Mouse (Mus musculus) neural tube, embryonic 13.5 days (tissue): ENCODE measurements around the gene Ints5. TPM values are rescaled to one million over a fixed set of nuclear protein-coding genes. Genes with fewer than 3 reads are reported as not detected.

Experiments
- ATAC-seq: fragments of 200-750 bp; cut with Nextera tagmentation; 2 replicates; pipeline ENCODE4 v1.8.0; 2017; ENCODE audit warnings: low read depth, mild to moderate bottlenecking, moderate TSS enrichment, moderate library complexity
- H3K27ac ChIP-seq: fragments of 300-500 bp; sonication (generic); replicated peaks from 2 replicates; pipeline ENCODE4 v1.5.1; 2015; ENCODE audit warnings: moderate library complexity, mild to moderate bottlenecking, inconsistent platforms
- H3K27me3 ChIP-seq: fragments of 300-500 bp; sonication (generic); 2 replicates; pipeline ENCODE4 v1.6.1; 2015; ENCODE audit warnings: mild to moderate bottlenecking, inconsistent platforms
- H3K36me3 ChIP-seq: fragments of 300-500 bp; sonication (generic); 2 replicates; pipeline ENCODE4 v1.6.1; 2015; ENCODE audit warnings: mild to moderate bottlenecking, inconsistent platforms
- H3K4me1 ChIP-seq: fragments of 300-500 bp; sonication (generic); replicated peaks from 2 replicates; pipeline ENCODE4 v1.6.1; 2015; ENCODE audit warnings: inconsistent platforms
- H3K4me2 ChIP-seq: fragments of 300-500 bp; sonication (generic); 2 replicates; pipeline ENCODE4 v1.6.1; 2015; ENCODE audit warnings: inconsistent platforms, mild to moderate bottlenecking, moderate library complexity
- H3K4me3 ChIP-seq: fragments of 300-500 bp; sonication (generic); 2 replicates; pipeline ENCODE4 v1.5.1; 2015; ENCODE audit warnings: mild to moderate bottlenecking, inconsistent platforms
- H3K9ac ChIP-seq: fragments of 300-500 bp; sonication (generic); 2 replicates; pipeline ENCODE4 v1.6.1; 2015; ENCODE audit warnings: moderate library complexity, mild to moderate bottlenecking, inconsistent platforms
- H3K9me3 ChIP-seq: fragments of 300-500 bp; sonication (generic); 2 replicates; pipeline ENCODE4 v1.6.1; 2016; ENCODE audit warnings: inconsistent platforms
- whole genome bisulfite sequencing: fragments of 180-500 bp; shearing (Covaris S2); methylation state at CpG from one replicate; pipeline ENCODE4 v1.1.7; 2015; 5-methylcytosine and 5-hydroxymethylcytosine counted together
- microRNA-seq: library from miRNA; unstranded; fragments of <30 nt; microRNA quantifications from one replicate; pipeline ENCODE4, GENCODE M21; 2016
- polyA plus RNA-seq: library from polyadenylated mRNA; unstranded; fragments of >200 nt; fragmentation: Nextera tagmentation; extraction: Ambion mirVana; gene quantifications from 2 replicates; pipeline ENCODE4 v1.2.1, GENCODE M21; 2015

Gene Ints5
- polyA plus RNA-seq, 1 experiment from 2014 or later = 36.2 TPM

DNA sequence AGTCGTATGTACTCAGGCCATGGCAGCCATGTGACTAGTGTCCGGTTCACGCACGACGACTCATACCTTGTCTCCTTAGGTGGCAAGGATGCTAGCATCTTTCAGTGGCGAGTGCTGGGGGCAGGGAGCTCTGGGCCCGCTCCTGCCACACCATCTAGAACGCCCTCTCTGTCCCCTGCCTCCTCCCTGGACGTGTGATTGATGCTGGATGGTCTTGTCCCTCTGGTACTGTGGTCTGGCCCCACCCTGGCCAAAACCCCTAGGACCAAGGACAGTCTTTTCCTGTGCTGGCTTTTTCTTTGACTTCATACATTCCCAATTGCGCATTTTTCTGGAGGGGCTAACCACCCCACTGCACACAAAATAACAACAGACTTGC lies 48.3 kb downstream of the Ints5 start:
- H3K9me3 ChIP-seq = no peaks in the 10 kb centered on the region
- no peaks in the 10 kb centered on the region for H3K27me3 ChIP-seq
- H3K4me2 ChIP-seq = peak overlapping the region; percentile 77
- 22% methylated on average over 10 of the region's 10 CpGs for WGBS
- peak overlapping the region; percentile 95 for H3K27ac ChIP-seq
- peaks cover 44% of the 10 kb centered on the region for H3K4me1 ChIP-seq
- H3K36me3 ChIP-seq = peaks cover 31% of the 10 kb centered on the region
- peak overlapping the region; percentile 96 for H3K4me3 ChIP-seq
- peak overlapping the region; percentile 100 for H3K9ac ChIP-seq
- peak; percentile 25 for ATAC-seq

DNA sequence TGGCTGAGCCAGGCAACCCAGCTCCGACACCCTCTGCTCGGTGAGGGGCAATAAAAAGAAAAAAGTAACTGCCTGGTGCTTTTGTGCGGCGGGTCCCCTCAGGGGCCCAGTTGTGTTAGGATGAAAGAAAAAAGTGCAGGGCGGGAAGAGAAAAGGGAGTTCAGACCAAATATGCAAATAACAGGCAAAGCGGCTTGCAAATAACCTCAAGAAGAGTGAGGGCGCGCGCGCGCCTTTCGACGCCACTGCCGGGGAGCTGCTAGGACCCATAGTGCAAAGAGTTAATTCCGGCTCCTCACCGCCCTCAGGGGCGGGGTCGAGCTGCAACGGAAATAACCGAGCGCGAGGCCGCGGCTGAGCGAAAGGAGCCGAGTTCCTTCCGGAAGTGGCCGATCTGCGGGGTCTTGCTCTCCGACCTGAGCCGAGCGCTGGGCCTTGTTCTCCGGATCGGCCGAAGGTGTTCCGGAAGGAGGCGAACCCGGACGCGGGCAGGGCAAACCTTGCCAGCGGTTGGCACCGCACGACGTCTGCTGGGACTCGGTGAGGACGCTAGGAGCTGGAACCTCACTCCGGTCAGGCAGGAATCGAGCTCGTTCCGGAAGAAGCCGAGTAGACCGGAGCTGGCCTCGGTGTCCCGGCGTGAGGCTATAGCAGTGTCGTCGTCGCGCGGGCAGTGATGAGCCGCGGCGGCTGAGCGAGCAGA lies 48.9 kb downstream of the Ints5 start, which contains the start of gene Mta2:
Mta2 (plus strand) TSS at position 361 of the 703 bp plus-strand sequence.
- Histone ChIP-seq H3K4me2 (peak within 1 kb of the TSS; percentile 77), H3K9me3 (no peaks in the 10 kb centered on the region), H3K4me3 (peak within 1 kb of the TSS; percentile 96), H3K4me1 (peaks cover 44% of the 10 kb centered on the region), H3K9ac (peak within 1 kb of the TSS; percentile 100), H3K27ac (peak within 1 kb of the TSS; percentile 95), H3K27me3 (no peaks in the 10 kb centered on the region), H3K36me3 (peaks cover 33% of the 10 kb centered on the region)
- under 1% methylated on average over 64 of the region's 64 CpGs for WGBS
- peak; percentile 94 for ATAC-seq

DNA sequence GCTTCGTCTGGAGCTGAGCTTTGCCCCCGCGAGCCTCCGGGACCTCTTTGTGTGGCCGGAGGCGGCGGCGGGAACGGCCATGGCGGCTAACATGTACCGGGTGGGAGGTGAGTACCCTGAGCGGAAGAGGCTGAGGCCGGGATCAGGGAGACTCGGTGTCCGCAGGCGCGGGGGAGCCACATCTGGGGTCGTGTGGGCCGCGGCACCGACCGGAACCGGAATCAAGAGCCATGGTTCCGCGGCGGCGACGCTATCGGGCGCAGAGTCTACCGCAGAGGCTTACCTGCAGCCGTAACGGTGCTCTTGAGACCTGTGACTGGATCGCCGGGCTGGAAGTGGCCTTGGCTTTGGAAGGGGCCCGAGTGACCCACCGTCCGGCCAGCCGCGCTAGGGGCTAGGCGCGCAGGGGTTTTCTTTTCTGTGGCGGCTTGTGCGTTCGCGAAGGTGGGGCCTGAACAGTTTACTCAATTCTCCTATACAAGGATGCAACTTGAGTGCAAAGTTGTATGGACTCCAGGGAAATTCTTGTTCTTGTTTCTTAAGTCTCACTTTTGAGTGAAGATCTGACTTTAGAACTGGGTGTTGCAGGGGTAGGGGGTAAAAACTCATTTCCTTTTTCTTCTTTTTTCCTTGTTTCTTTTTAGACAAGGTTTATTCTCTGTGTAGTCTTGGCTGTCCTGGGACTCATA lies 49.6 kb downstream of the Ints5 start:
- Histone ChIP-seq H3K36me3 (peaks cover 37% of the 10 kb centered on the region), H3K4me2 (peak overlapping the region; percentile 77)
- WGBS = under 1% methylated on average over 46 of the region's 46 CpGs

DNA sequence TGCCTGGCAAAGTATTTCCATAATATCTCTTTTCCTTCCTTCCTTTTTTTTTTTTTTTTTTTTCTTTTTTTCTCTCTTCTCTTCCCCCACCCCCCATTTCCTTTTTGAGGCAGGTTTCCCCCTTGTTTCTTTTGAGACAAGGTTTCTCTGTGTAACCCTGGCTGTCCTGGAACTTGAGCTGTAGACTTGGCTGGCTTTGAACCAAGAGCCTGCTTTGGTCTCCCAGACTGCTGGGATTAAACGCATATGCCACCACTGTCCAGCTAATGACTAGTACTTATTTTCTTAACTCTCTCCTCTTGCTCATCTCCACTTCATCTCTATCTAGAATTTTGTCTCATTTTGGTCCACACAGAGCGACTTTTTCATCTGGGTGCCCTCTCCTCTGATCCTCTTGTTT lies 50.2 kb downstream of the Ints5 start:
- WGBS = 82% methylated on average over 2 of the region's 2 CpGs
- ATAC-seq = no peak
- H3K27me3 ChIP-seq = no peaks in the 10 kb centered on the region
- H3K4me3 ChIP-seq = peak overlapping the region; percentile 96
- no peak overlapping the region for H3K27ac ChIP-seq
- H3K9me3 ChIP-seq = no peaks in the 10 kb centered on the region
- H3K4me2 ChIP-seq = peak overlapping the region; percentile 77
- H3K9ac ChIP-seq = peak overlapping the region; percentile 100
- peaks cover 40% of the 10 kb centered on the region for H3K36me3 ChIP-seq
- H3K4me1 ChIP-seq = peaks cover 44% of the 10 kb centered on the region

More for the DNA sequence above, 49.6 kb downstream of the Ints5 start:
- H3K4me1 ChIP-seq = peaks cover 44% of the 10 kb centered on the region
- no peaks in the 10 kb centered on the region for H3K9me3 ChIP-seq
- H3K27ac ChIP-seq = peak overlapping the region; percentile 95
- H3K9ac ChIP-seq = peak overlapping the region; percentile 100
- no peak; the same call in 1 of the 2 replicates for ATAC-seq
- H3K27me3 ChIP-seq = no peaks in the 10 kb centered on the region
- H3K4me3 ChIP-seq = peak overlapping the region; percentile 96

DNA sequence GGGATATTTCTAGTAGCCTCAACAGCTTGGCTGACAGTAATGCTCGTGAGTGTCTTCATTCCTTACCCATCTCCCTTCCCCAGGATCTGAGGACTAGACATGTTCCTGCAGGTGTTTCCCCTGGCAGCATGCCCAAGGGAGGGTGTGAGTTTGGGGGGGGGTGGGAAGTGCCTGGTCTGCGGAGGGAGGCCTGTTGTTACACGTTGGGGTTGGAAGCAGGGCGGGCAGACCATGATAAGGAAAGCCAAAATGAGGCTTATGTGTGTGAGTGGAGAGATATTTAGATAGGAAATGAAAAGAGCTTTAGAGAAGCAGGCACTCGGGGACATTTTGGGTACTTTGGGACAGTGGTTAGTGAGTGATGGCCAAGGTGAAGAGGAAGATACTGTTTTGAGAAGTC lies 51.3 kb downstream of the Ints5 start:
- Histone ChIP-seq H3K27ac (0 out of 2 replicates have a peak overlapping the region, but pooled peaks have one; percentile 4), H3K4me3 (peak overlapping the region; percentile 9), H3K27me3 (no peaks in the 10 kb centered on the region), H3K9ac (peak overlapping the region; percentile 55), H3K4me2 (peak overlapping the region; percentile 77), H3K4me1 (peaks cover 44% of the 10 kb centered on the region), H3K36me3 (peaks cover 51% of the 10 kb centered on the region), H3K9me3 (no peaks in the 10 kb centered on the region)
- ATAC-seq = no peak
- 70% methylated on average over 5 of the region's 5 CpGs for WGBS

DNA sequence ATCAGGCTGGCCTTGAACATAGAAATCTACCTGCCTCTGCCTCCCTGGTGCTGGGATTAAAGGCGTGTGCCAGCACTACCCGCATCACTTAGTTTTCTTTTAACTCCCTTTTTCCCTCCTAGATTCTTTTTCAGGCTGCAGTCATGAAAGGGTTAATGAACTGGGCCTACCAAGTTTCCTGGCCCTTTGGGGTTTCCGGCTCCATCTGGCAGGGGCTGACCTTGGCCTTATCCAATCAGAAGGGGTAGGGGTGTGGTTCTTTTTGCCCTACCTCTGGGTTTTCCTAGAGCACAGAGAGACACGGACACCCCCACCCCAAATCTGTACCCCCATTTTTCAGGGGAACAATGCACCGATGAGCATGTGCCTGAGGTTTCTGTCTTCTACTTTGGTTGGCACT lies 51.9 kb downstream of the Ints5 start:
- no peaks in the 10 kb centered on the region for H3K27me3 ChIP-seq
- H3K27ac ChIP-seq = no peak overlapping the region
- H3K9ac ChIP-seq = peak overlapping the region; percentile 55
- peaks cover 57% of the 10 kb centered on the region for H3K36me3 ChIP-seq
- H3K9me3 ChIP-seq = no peaks in the 10 kb centered on the region
- H3K4me3 ChIP-seq = peak overlapping the region; percentile 21
- H3K4me2 ChIP-seq = peak overlapping the region; percentile 77
- peaks cover 44% of the 10 kb centered on the region for H3K4me1 ChIP-seq
- no peak for ATAC-seq
- WGBS = 40% methylated on average over 5 of the region's 5 CpGs

DNA sequence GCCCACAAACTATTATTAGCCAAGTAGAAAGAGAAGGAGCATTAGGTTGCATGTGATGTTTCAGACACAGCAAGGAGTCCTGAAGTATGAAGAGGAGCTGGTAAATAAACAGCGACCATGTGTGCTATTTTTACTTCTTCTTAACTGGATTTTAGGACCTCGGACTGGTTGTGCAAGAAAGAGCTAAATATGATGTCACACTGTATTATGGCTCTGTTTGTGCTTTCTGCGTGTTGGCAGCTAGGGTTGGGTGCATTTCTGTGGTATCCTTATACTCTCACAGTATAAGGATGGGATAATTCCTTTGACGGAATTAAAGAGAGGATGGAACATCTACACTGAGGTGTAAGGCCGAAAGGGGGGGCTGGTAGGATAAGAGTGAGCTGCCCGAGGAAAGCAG lies 52.4 kb downstream of the Ints5 start:
- peaks cover 42% of the 10 kb centered on the region for H3K4me1 ChIP-seq
- no peak for ATAC-seq
- peak overlapping the region; percentile 21; the same call in 1 of the 2 replicates for H3K4me3 ChIP-seq
- H3K4me2 ChIP-seq = peak overlapping the region; percentile 77
- peak overlapping the region; percentile 55; the same call in 1 of the 2 replicates for H3K9ac ChIP-seq
- peaks cover 62% of the 10 kb centered on the region for H3K36me3 ChIP-seq
- H3K9me3 ChIP-seq = no peaks in the 10 kb centered on the region
- H3K27ac ChIP-seq = no peak overlapping the region
- WGBS = 90% methylated on average over 6 of the region's 6 CpGs
- no peaks in the 10 kb centered on the region for H3K27me3 ChIP-seq

DNA sequence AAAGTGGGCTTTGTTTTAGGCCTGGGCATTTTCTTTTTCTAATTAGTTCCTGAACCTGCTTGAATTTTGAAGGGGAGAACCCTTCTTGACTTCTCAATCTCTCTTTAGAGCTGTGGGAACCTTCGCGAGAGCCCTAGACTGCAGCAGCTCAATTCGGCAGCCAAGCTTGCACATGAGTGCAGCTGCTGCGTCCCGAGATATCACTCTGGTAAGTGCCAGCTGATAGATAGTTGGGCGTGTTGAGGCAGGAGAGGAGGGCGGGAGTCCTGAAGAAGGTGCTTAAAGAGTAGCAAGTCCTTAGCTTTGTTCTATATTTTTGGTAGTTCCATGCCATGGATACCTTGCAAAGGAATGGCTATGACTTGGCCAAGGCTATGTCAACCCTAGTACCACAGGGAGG lies 54.1 kb downstream of the Ints5 start:
- no peak overlapping the region for H3K9ac ChIP-seq
- no peaks in the 10 kb centered on the region for H3K27me3 ChIP-seq
- H3K4me1 ChIP-seq = peaks cover 37% of the 10 kb centered on the region
- ATAC-seq = no peak
- peaks cover 79% of the 10 kb centered on the region for H3K36me3 ChIP-seq
- 94% methylated on average over 7 of the region's 7 CpGs for WGBS
- no peak overlapping the region for H3K4me2 ChIP-seq
- H3K27ac ChIP-seq = no peak overlapping the region
- H3K4me3 ChIP-seq = no peak overlapping the region
- no peaks in the 10 kb centered on the region for H3K9me3 ChIP-seq

Small RNAs within 50 kb of the gene (microRNA-seq; reads per million reads assigned to microRNA genes)
- gene Mir5136 = not detected

Other genes starting within 250 kb of the Ints5 start
- 0.18 and 0.32 TPM in 2 replicates for gene Chrm1, start 229.2 kb upstream of the Ints5 start, polyA plus RNA-seq
- gene Slc3a2, start 169.6 kb upstream of the Ints5 start, polyA plus RNA-seq = 149 and 155 TPM in 2 replicates
- 84.4 and 87.8 TPM in 2 replicates for gene Wdr74, start 157.2 kb upstream of the Ints5 start, polyA plus RNA-seq
- gene 1700092M07Rik, start 152.3 kb upstream of the Ints5 start, polyA plus RNA-seq = 1.6 and 2.4 TPM in 2 replicates
- gene Stx5a, start 151.6 kb upstream of the Ints5 start, polyA plus RNA-seq = 124 and 127 TPM in 2 replicates
- 161 and 192 TPM in 2 replicates for gene Nxf1, start 135.9 kb upstream of the Ints5 start, polyA plus RNA-seq
- 219 and 253 TPM in 2 replicates for gene Tmem223, start 122.0 kb upstream of the Ints5 start, polyA plus RNA-seq
- gene Tmem179b, start 118.5 kb upstream of the Ints5 start, polyA plus RNA-seq = 39.3 and 41.9 TPM in 2 replicates
- gene Taf6l, start 106.6 kb upstream of the Ints5 start, polyA plus RNA-seq = 22.9 and 25.9 TPM in 2 replicates
- 167 and 168 TPM in 2 replicates for gene Polr2g, start 94.4 kb upstream of the Ints5 start, polyA plus RNA-seq
- gene Zbtb3, start 90.5 kb upstream of the Ints5 start, polyA plus RNA-seq = 8.2 and 8.6 TPM in 2 replicates
- gene Ttc9c, start 73.7 kb upstream of the Ints5 start, polyA plus RNA-seq = 47.6 and 59.0 TPM in 2 replicates
- gene Hnrnpul2, start 73.0 kb upstream of the Ints5 start, polyA plus RNA-seq = 5.3 and 6.0 TPM in 2 replicates
- not detected in 2 replicates for gene AC129217.1, start 63.2 kb upstream of the Ints5 start, polyA plus RNA-seq
- 82.5 and 84.2 TPM in 2 replicates for gene Bscl2, start 55.5 kb upstream of the Ints5 start, polyA plus RNA-seq
- gene Gng3, start 53.8 kb upstream of the Ints5 start, polyA plus RNA-seq = 335 and 393 TPM in 2 replicates
- gene Lrrn4cl, start 42.2 kb upstream of the Ints5 start, polyA plus RNA-seq = 0.96 and 1.4 TPM in 2 replicates
- 166 and 171 TPM in 2 replicates for gene Ubxn1, start 21.5 kb upstream of the Ints5 start, polyA plus RNA-seq
- 69.0 and 73.5 TPM in 2 replicates for gene Uqcc3, start 12.1 kb upstream of the Ints5 start, polyA plus RNA-seq
- 41.1 and 56.4 TPM in 2 replicates for gene Lbhd1, start 9.3 kb upstream of the Ints5 start, polyA plus RNA-seq
- gene Gm49403, start 9.1 kb upstream of the Ints5 start, polyA plus RNA-seq = not detected in 2 replicates
- 55.6 and 58.8 TPM in 2 replicates for gene 1810009A15Rik, start 4.2 kb upstream of the Ints5 start, polyA plus RNA-seq
- gene Gm49416, start 4.1 kb upstream of the Ints5 start, polyA plus RNA-seq = 0.27 TPM in 1 of 2 replicates, not detected in the other
- 89.4 and 101 TPM in 2 replicates for gene Ganab, start 5.1 kb downstream of the Ints5 start, polyA plus RNA-seq
- 86.9 and 88.7 TPM in 2 replicates for gene B3gat3, start 27.4 kb downstream of the Ints5 start, polyA plus RNA-seq
- 1.6 and 2.8 TPM in 2 replicates for gene Rom1, start 36.4 kb downstream of the Ints5 start, polyA plus RNA-seq
- gene Eml3, start 36.5 kb downstream of the Ints5 start, polyA plus RNA-seq = 11.8 and 12.2 TPM in 2 replicates
- gene Mta2, start 48.9 kb downstream of the Ints5 start, polyA plus RNA-seq = 126 and 141 TPM in 2 replicates
- 29.2 and 30.1 TPM in 2 replicates for gene Tut1, start 60.8 kb downstream of the Ints5 start, polyA plus RNA-seq
- 323 and 328 TPM in 2 replicates for gene Eef1g, start 74.0 kb downstream of the Ints5 start, polyA plus RNA-seq
- gene Ahnak, start 96.3 kb downstream of the Ints5 start, polyA plus RNA-seq = 4.8 and 4.9 TPM in 2 replicates
- not detected in 2 replicates for gene Scgb1a1, start 195.0 kb downstream of the Ints5 start, polyA plus RNA-seq
- gene Asrgl1, start 242.6 kb downstream of the Ints5 start, polyA plus RNA-seq = 18.5 and 21.8 TPM in 2 replicates